Mouse (Mus musculus) intestine, embryonic 15.5 days (tissue): ENCODE results near the gene Vmn1r67. TPM values are rescaled to one million over a fixed set of nuclear protein-coding genes. Genes with fewer than 3 reads are reported as not detected.
A peak's percentile ranks its signal among the peaks of the same experiment; 100 is the strongest.

Experiments used
- ATAC-seq: fragments of 200-750 bp; cut with Nextera tagmentation; 2 replicates; pipeline ENCODE4 v1.8.0; 2017; ENCODE audit warnings: moderate TSS enrichment, moderate library complexity
- H3K27ac ChIP-seq: fragments of 300-500 bp; sonication (generic); 2 replicates; pipeline ENCODE4 v1.5.1; 2015; ENCODE audit warnings: mild to moderate bottlenecking, inconsistent platforms
- H3K27me3 ChIP-seq: fragments of 300-500 bp; sonication (generic); replicated peaks from 2 replicates; pipeline ENCODE4 v1.6.1; 2015; ENCODE audit warnings: inconsistent platforms
- H3K36me3 ChIP-seq: fragments of 300-500 bp; sonication (generic); 2 replicates; pipeline ENCODE4 v1.6.1; 2015; ENCODE audit warnings: inconsistent platforms
- H3K4me1 ChIP-seq: fragments of 300-500 bp; sonication (generic); replicated peaks from 2 replicates; pipeline ENCODE4 v1.6.1; 2015; ENCODE audit warnings: inconsistent platforms
- H3K4me2 ChIP-seq: fragments of 300-500 bp; sonication (generic); replicated peaks from 2 replicates; pipeline ENCODE4 v1.6.1; 2015; ENCODE audit warnings: mild to moderate bottlenecking, inconsistent platforms
- H3K4me3 ChIP-seq: fragments of 300-500 bp; sonication (generic); replicated peaks from 2 replicates; pipeline ENCODE4 v1.5.1; 2015; ENCODE audit warnings: inconsistent platforms
- H3K9ac ChIP-seq: fragments of 300-500 bp; sonication (generic); 2 replicates; pipeline ENCODE4 v1.6.1; 2015; ENCODE audit warnings: inconsistent platforms
- H3K9me3 ChIP-seq: fragments of 300-500 bp; sonication (generic); 2 replicates; pipeline ENCODE4 v1.6.1; 2016; ENCODE audit warnings: inconsistent platforms
- WGBS: fragments of 180-500 bp; shearing (Covaris S2); methylation state at CpG from one replicate; pipeline ENCODE4 v1.1.7; 2015; 5-methylcytosine and 5-hydroxymethylcytosine counted together
- polyA plus RNA-seq: library from polyadenylated mRNA; unstranded; fragments of >200 nt; fragmentation: Nextera tagmentation; extraction: Ambion mirVana; gene quantifications from 2 replicates; pipeline ENCODE4 v1.2.1, GENCODE M21; 2015

Vmn1r67 gene
- polyA plus RNA-seq: not detected in 2 replicates

DNA sequence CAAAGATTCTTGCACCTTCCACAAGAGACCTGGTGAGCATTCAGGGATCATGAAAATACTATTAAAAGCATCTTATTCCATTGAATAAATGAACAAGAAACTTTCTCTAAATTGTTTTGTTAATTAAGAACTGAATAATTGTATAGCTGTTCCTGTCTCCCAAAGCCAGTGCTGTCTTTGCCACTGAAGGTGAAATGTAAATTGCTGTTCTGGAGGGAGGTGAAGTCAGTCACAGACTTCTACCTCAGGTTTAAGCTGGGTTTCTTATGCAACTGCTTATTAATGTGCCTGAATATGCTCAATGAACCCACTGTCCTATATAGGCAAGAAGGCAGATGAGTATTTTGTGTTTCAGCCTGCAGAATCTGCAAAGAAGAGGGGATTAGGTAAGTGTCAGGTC lies at the start of gene Vmn1r67:
TSS of gene Vmn1r67 (plus strand) at position 301 of the 400 bp plus-strand sequence.
- H3K27me3 ChIP-seq: no peaks in the 10 kb centered on the region
- H3K36me3 ChIP-seq: no peaks in the 10 kb centered on the region
- H3K9me3 ChIP-seq: no peaks in the 10 kb centered on the region
- no peak within 1 kb of the TSS for H3K4me2 ChIP-seq
- H3K9ac ChIP-seq: no peak within 1 kb of the TSS
- no peak within 1 kb of the TSS for H3K4me3 ChIP-seq
- H3K27ac ChIP-seq: no peak within 1 kb of the TSS
- no peaks in the 10 kb centered on the region for H3K4me1 ChIP-seq
- no peak for ATAC-seq

DNA sequence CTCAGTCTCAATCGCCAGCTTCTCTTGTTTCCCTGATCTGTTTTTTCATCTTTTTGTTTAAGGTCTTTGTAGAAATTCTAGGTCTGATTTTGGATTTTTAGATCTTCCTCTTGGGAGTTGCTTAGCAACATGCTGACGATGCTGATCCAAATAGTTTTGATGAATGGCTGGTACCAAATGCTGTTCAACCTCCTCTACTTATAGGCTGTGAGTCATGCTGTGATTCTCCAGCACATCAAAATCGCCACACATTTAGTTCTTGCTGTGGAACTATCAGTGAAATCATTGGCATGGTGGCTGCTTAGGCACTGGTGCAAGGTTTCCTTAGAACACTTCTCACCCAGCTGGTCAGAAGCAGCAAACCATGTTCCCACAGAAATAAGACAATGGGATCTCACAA lies 15.0 kb downstream of the Vmn1r67 start:
- Histone ChIP-seq H3K9ac (no peak overlapping the region), H3K27me3 (no peaks in the 10 kb centered on the region), H3K27ac (no peak overlapping the region), H3K4me3 (no peak overlapping the region), H3K4me1 (no peaks in the 10 kb centered on the region), H3K36me3 (no peaks in the 10 kb centered on the region), H3K9me3 (no peaks in the 10 kb centered on the region; the same call in 1 of the 2 replicates), H3K4me2 (no peak overlapping the region)
- 73% methylated on average over 3 of the region's 3 CpGs for WGBS
- no peak for ATAC-seq

GRCm38 (mm10) chr7:10479813-10480212 lies 36.7 kb downstream of the Vmn1r67 start:
- Histone ChIP-seq H3K4me2 (no peak overlapping the region), H3K4me1 (no peaks in the 10 kb centered on the region), H3K4me3 (no peak overlapping the region), H3K9me3 (no peaks in the 10 kb centered on the region), H3K27ac (no peak overlapping the region), H3K36me3 (no peaks in the 10 kb centered on the region), H3K9ac (no peak overlapping the region), H3K27me3 (no peaks in the 10 kb centered on the region)
- ATAC-seq: no peak

- no peak for ATAC-seq
- Histone ChIP-seq H3K36me3 (no peaks in the 10 kb centered on the region), H3K9me3 (no peaks in the 10 kb centered on the region), H3K4me1 (no peaks in the 10 kb centered on the region), H3K4me2 (peak overlapping the region; percentile 33), H3K9ac (no peak overlapping the region), H3K27ac (no peak overlapping the region), H3K27me3 (no peaks in the 10 kb centered on the region), H3K4me3 (no peak overlapping the region)
- 62% methylated on average over 18 of the region's 18 CpGs for WGBS
Observed at GRCm38 (mm10) chr7:10480588-10481233, 37.6 kb downstream of the Vmn1r67 start.

GRCm38 (mm10) chr7:10494786-10495521 lies 51.8 kb downstream of the Vmn1r67 start, which contains the start of gene Zik1:
Zik1 (minus strand) TSS chr7:10495394.
- WGBS: 2% methylated on average over 33 of the region's 33 CpGs
- Histone ChIP-seq H3K36me3 (peaks cover 9% of the 10 kb centered on the region; the same call in 1 of the 2 replicates), H3K9ac (peak within 1 kb of the TSS; percentile 64), H3K27me3 (no peaks in the 10 kb centered on the region), H3K4me1 (0 out of 2 replicates have a peak, but pooled peaks cover 2% of the 10 kb centered on the region), H3K27ac (no peak within 1 kb of the TSS), H3K4me3 (peak within 1 kb of the TSS; percentile 63), H3K4me2 (peak within 1 kb of the TSS; percentile 54), H3K9me3 (no peaks in the 10 kb centered on the region)
- ATAC-seq: peak; percentile 100

GRCm38 (mm10) chr7:10495578-10495977 lies 52.4 kb downstream of the Vmn1r67 start:
- Histone ChIP-seq H3K27ac (no peak overlapping the region), H3K4me3 (peak overlapping the region; percentile 63), H3K36me3 (peaks cover 3% of the 10 kb centered on the region; the same call in 1 of the 2 replicates), H3K4me1 (0 out of 2 replicates have a peak, but pooled peaks cover 2% of the 10 kb centered on the region), H3K27me3 (no peaks in the 10 kb centered on the region), H3K4me2 (peak overlapping the region; percentile 54), H3K9me3 (no peaks in the 10 kb centered on the region), H3K9ac (no peak overlapping the region)
- WGBS: 39% methylated on average over 6 of the region's 6 CpGs
- ATAC-seq: no peak

Other genes starting within 250 kb of the Vmn1r67 start
- gene Vmn1r66, start 165.3 kb upstream of the Vmn1r67 start, polyA plus RNA-seq: not detected in 2 replicates
- 7.0 and 8.2 TPM in 2 replicates for gene Zik1, start 52.1 kb downstream of the Vmn1r67 start, polyA plus RNA-seq
- not detected in 2 replicates for gene Vmn1r68, start 115.2 kb downstream of the Vmn1r67 start, polyA plus RNA-seq
- gene Vmn1r69, start 170.3 kb downstream of the Vmn1r67 start, polyA plus RNA-seq: not detected in 2 replicates
- not detected in 2 replicates for gene Vmn1r70, start 188.2 kb downstream of the Vmn1r67 start, polyA plus RNA-seq
- not detected in 2 replicates for gene Nlrp4b, start 244.5 kb downstream of the Vmn1r67 start, polyA plus RNA-seq